Mouse (Mus musculus) left cerebral cortex, adult 2 months (tissue): Measurements from ENCODE around the gene Sgsh. TPM values are rescaled to one million over a fixed set of nuclear protein-coding genes. Genes with fewer than 3 reads are reported as not detected.

Source experiments
- DNase-seq, 2 experiments: peaks; one replicate each; pipeline ENCODE4 v3.0.0; 2021 to 2022; ENCODE audit warnings: low spot score in 2 of 2, mixed read lengths in 1 of 2; ENCODE audit errors: extremely low spot score in 1 of 2
- H3K27ac ChIP-seq: fragments of 200-600 bp; 2 replicates; pipeline ENCODE4 v1.8.1; 2022
- H3K4me3 ChIP-seq: fragments of 200-600 bp; 2 replicates; pipeline ENCODE4 v1.8.1; 2022
- CTCF ChIP-seq: fragments of 200-600 bp; IDR thresholded peaks from 2 replicates; pipeline ENCODE4 v1.8.1; 2022; ENCODE audit warnings: antibody characterized with exemption, mild to moderate bottlenecking, moderate library complexity
- intact Hi-C: fragments of 180-260 bp; cut with DNase I; formaldehyde crosslinking; loops from one replicate; pipeline ENCODE4 v1.15.1; 2025
- total RNA-seq, 2 experiments: library from RNA; stranded (reverse); gene quantifications; 2 replicates each; pipeline ENCODE4 v1.2.3; 2021

Gene Sgsh
- total RNA-seq, 2 experiments from 2014 or later: 4.6 to 5.0 TPM

GRCm38 (mm10) chr11:119363534-119364145 is 8.3 kb upstream of the Sgsh start:
- H3K27ac ChIP-seq: no peak overlapping the region
- H3K4me3 ChIP-seq: no peak overlapping the region
- DNase-seq: peak; percentile 57 to 63
- intact Hi-C loops: loop anchor here (1.0 kb wide), 1 partner anchor 58 kb away; no protein-coding TSS in a partner anchor
- peak; percentile 82 for TF ChIP-seq CTCF

- H3K27ac ChIP-seq: no peak overlapping the region
- intact Hi-C loops: loop anchor here (1.0 kb wide), 1 partner anchor 58 kb away; no protein-coding TSS in a partner anchor
- no peak overlapping the region for H3K4me3 ChIP-seq
- DNase-seq: no peak
- no peak for TF ChIP-seq CTCF
These were observed 7.6 kb upstream of the Sgsh start for GRCm38 (mm10) chr11:119362769-119363533.

- intact Hi-C loops: no loop called here
- Histone ChIP-seq H3K27ac (no peak overlapping the region), H3K4me3 (no peak overlapping the region)
- no peak for DNase-seq
- no peak for TF ChIP-seq CTCF
These were observed 3.8 kb upstream of the Sgsh start for GRCm38 (mm10) chr11:119359089-119359488.

GRCm38 (mm10) chr11:119354798-119355442 is 416 bp downstream of the Sgsh start:
- no peak for TF ChIP-seq CTCF
- DNase-seq: no peak
- intact Hi-C loops: no loop called here
- H3K4me3 ChIP-seq: peak overlapping the region; percentile 61
- peak overlapping the region; percentile 80 for H3K27ac ChIP-seq

GRCm38 (mm10) chr11:119353946-119354345 is 1.4 kb downstream of the Sgsh start:
- H3K4me3 ChIP-seq: no peak overlapping the region
- no peak for DNase-seq
- TF ChIP-seq CTCF: no peak
- H3K27ac ChIP-seq: no peak overlapping the region
- intact Hi-C loops: no loop called here

- Histone ChIP-seq H3K4me3 (no peak overlapping the region), H3K27ac (no peak overlapping the region)
- intact Hi-C loops: no loop called here
- no peak for DNase-seq
- TF ChIP-seq CTCF: no peak
These were observed 3.2 kb downstream of the Sgsh start for GRCm38 (mm10) chr11:119352113-119352512.

- no peak overlapping the region for H3K27ac ChIP-seq
- intact Hi-C loops: no loop called here
- no peak overlapping the region for H3K4me3 ChIP-seq
- no peak for TF ChIP-seq CTCF
- no peak for DNase-seq
These were observed 8.2 kb downstream of the Sgsh start for GRCm38 (mm10) chr11:119347125-119347524.

- intact Hi-C loops: no loop called here
- no peak for TF ChIP-seq CTCF
- H3K4me3 ChIP-seq: no peak overlapping the region
- no peak for DNase-seq
- no peak overlapping the region for H3K27ac ChIP-seq
These were observed 10.5 kb downstream of the Sgsh start for GRCm38 (mm10) chr11:119344865-119345264.

- TF ChIP-seq CTCF: no peak
- Histone ChIP-seq H3K4me3 (no peak overlapping the region), H3K27ac (no peak overlapping the region)
- intact Hi-C loops: no loop called here
- DNase-seq: no peak
These were observed 11.2 kb downstream of the Sgsh start for GRCm38 (mm10) chr11:119344178-119344577.

GRCm38 (mm10) chr11:119339637-119340036 is 15.7 kb downstream of the Sgsh start:
- peak; percentile 78 for TF ChIP-seq CTCF
- H3K4me3 ChIP-seq: no peak overlapping the region
- H3K27ac ChIP-seq: no peak overlapping the region
- intact Hi-C loops: no loop called here
- DNase-seq: peak; percentile 61 to 65

- Histone ChIP-seq H3K4me3 (no peak overlapping the region), H3K27ac (no peak overlapping the region)
- intact Hi-C loops: no loop called here
- no peak for TF ChIP-seq CTCF
- no peak for DNase-seq
These were observed 16.2 kb downstream of the Sgsh start for GRCm38 (mm10) chr11:119339179-119339578.
